ENCODE assay signal across 10 mouse cellular contexts in genomic region chr14:54870861-54871260, GRCm38 (mm10). TPM values are rescaled to one million over a fixed set of nuclear protein-coding genes. Genes with fewer than 3 reads are reported as not detected.
DNase-seq lines count a peak whose midpoint lies in the region; ATAC-seq and TF ChIP-seq lines count a peak whose summit lies in the region.
"Had no signal": no experiment of that assay in that cellular context is flagged by ENCODE, and none has a peak within 500 bp of the region (broad histone marks: within the 10 kb centered on the region; RNA-seq: fewer than 3 reads in every experiment).

Gene Homez, minus strand, starts transcription at chr14:54870961.

- WGBS in cerebellum, adult 2 months: 90% methylated on average over 5 of the region's 5 CpGs
- WGBS in lung, embryonic 16.5 days: 89% methylated on average over 5 of the region's 5 CpGs
- WGBS in hindbrain, embryonic 15.5 days: 91% methylated on average over 5 of the region's 5 CpGs
- 87% methylated on average over 5 of the region's 5 CpGs for WGBS in neural tube, embryonic 12.5 days

- DNase-seq in cerebellum, adult 2 months: no peak
- no peak for DNase-seq in cerebellum, adult 8-10 months
- DNase-seq in lung, postnatal 10 days: no peak
- DNase-seq in gastrocnemius, adult 2 months: no peak
- no peak for DNase-seq in right cerebral cortex, postnatal 25 days
- DNase-seq: cerebellum, adult 9-11 months had no signal

- TF ChIP-seq CTCF in cerebellum, adult 2 months (IDR thresholded peaks at IDR 0.05; ENCODE audit: borderline replicate concordance, insufficient read depth, low read depth, low read length): no peak
- no peak for TF ChIP-seq CTCF in gastrocnemius, adult 2 months (IDR thresholded peaks at IDR 0.05)

- H3K27me3 ChIP-seq in cerebellum, adult 2 months (ENCODE audit: control insufficient read depth, insufficient read depth, low read length): no peaks in the 10 kb centered on the region
- H3K27me3 ChIP-seq in lung, embryonic 16.5 days (ENCODE audit: control insufficient read depth, insufficient read depth, low read depth, low read length): no peaks in the 10 kb centered on the region
- no peaks in the 10 kb centered on the region for H3K27me3 ChIP-seq in hindbrain, embryonic 15.5 days
- no peaks in the 10 kb centered on the region for H3K27me3 ChIP-seq in neural tube, embryonic 12.5 days (replicated peaks)

- TF ChIP-seq POLR2A in cerebellum, adult 2 months (IDR thresholded peaks at IDR 0.05; ENCODE audit: borderline replicate concordance, insufficient read depth, low read length): no peak

- H3K27ac ChIP-seq in cerebellum, adult 2 months (ENCODE audit: insufficient read depth, low read length): no peak within 1 kb of the TSS
- H3K27ac ChIP-seq in lung, embryonic 16.5 days (ENCODE audit: low read length): no peak within 1 kb of the TSS
- no peak within 1 kb of the TSS for H3K27ac ChIP-seq in hindbrain, embryonic 15.5 days (replicated peaks)
- H3K27ac ChIP-seq in neural tube, embryonic 12.5 days: no peak within 1 kb of the TSS
- H3K27ac ChIP-seq in gastrocnemius, adult 2 months: no peak within 1 kb of the TSS

- H3K9ac ChIP-seq in lung, embryonic 16.5 days (ENCODE audit: low read length): no peak within 1 kb of the TSS
- no peak within 1 kb of the TSS for H3K9ac ChIP-seq in hindbrain, embryonic 15.5 days
- no peak within 1 kb of the TSS for H3K9ac ChIP-seq in neural tube, embryonic 12.5 days

- no peaks in the 10 kb centered on the region for H3K36me3 ChIP-seq in lung, embryonic 16.5 days (ENCODE audit: control insufficient read depth, insufficient read depth, low read length)
- H3K36me3 ChIP-seq in hindbrain, embryonic 15.5 days: no peaks in the 10 kb centered on the region; the same call in 1 of the 2 replicates
- H3K36me3 ChIP-seq in neural tube, embryonic 12.5 days: no peaks in the 10 kb centered on the region

- H3K9me3 ChIP-seq in lung, embryonic 16.5 days (ENCODE audit: control insufficient read depth, low read length): no peaks in the 10 kb centered on the region; the same call in 1 of the 2 replicates
- no peaks in the 10 kb centered on the region for H3K9me3 ChIP-seq in hindbrain, embryonic 15.5 days
- H3K9me3 ChIP-seq in neural tube, embryonic 12.5 days: no peaks in the 10 kb centered on the region

- intact Hi-C loops in gastrocnemius, adult 2 months (cut with DNase I): no loop called here

- H3K4me2 ChIP-seq in lung, embryonic 16.5 days (ENCODE audit: low read depth, low read length): no peak within 1 kb of the TSS
- H3K4me2 ChIP-seq in hindbrain, embryonic 15.5 days: no peak within 1 kb of the TSS
- no peak within 1 kb of the TSS for H3K4me2 ChIP-seq in neural tube, embryonic 12.5 days (replicated peaks)

- no peaks in the 10 kb centered on the region for H3K4me1 ChIP-seq in cerebellum, adult 2 months (ENCODE audit: control insufficient read depth, insufficient read depth, low read length)
- peaks cover 4% of the 10 kb centered on the region; the same call in 1 of the 2 replicates for H3K4me1 ChIP-seq in lung, embryonic 16.5 days (replicated peaks; ENCODE audit: control insufficient read depth, insufficient read depth, low read length)
- peaks cover 11% of the 10 kb centered on the region for H3K4me1 ChIP-seq in hindbrain, embryonic 15.5 days (replicated peaks)
- peaks cover 6% of the 10 kb centered on the region for H3K4me1 ChIP-seq in neural tube, embryonic 12.5 days

- no peak for ATAC-seq in lung, embryonic 16.5 days (ENCODE audit: low read depth)
- ATAC-seq in hindbrain, embryonic 15.5 days (ENCODE audit: low FRiP score, low read depth): no peak
- ATAC-seq in neural tube, embryonic 12.5 days (ENCODE audit: low FRiP score, low read depth): no peak
- ATAC-seq: intestine, postnatal 0 days had no signal

- no peak within 1 kb of the TSS for H3K4me3 ChIP-seq in cerebellum, adult 2 months (replicated peaks; ENCODE audit: insufficient read depth, low read depth, low read length)
- no peak within 1 kb of the TSS for H3K4me3 ChIP-seq in lung, embryonic 16.5 days (ENCODE audit: low read length)
- no peak within 1 kb of the TSS for H3K4me3 ChIP-seq in hindbrain, embryonic 15.5 days
- H3K4me3 ChIP-seq in neural tube, embryonic 12.5 days: no peak within 1 kb of the TSS
- H3K4me3 ChIP-seq in gastrocnemius, adult 2 months: no peak within 1 kb of the TSS

RNA-seq across cellular contexts. Expression of gene Homez, which starts in this region (rescaled TPM):
- 12.0 and 12.4 TPM in 2 replicates for polyA plus RNA-seq in cerebellum, adult 2 months (2012; rRNA removed)
- polyA plus RNA-seq in lung, embryonic 16.5 days (2015; fragmentation: Nextera tagmentation; extraction: Ambion mirVana): 10.2 and 13.2 TPM in 2 replicates
- 12.1 and 13.7 TPM in 2 replicates for polyA plus RNA-seq in hindbrain, embryonic 15.5 days (2015; fragmentation: Nextera tagmentation; extraction: Ambion mirVana)
- 15.7 and 16.6 TPM in 2 replicates for polyA plus RNA-seq in neural tube, embryonic 12.5 days (2016; fragmentation: Nextera tagmentation; extraction: Ambion mirVana)
- total RNA-seq in gastrocnemius, adult 2 months (2021): 1 to 10 TPM; 3.0 to 5.2 TPM
